Mouse (Mus musculus) cerebellum, adult 11-12 months (tissue): ENCODE results near the gene Rnf40.
A peak's percentile ranks its signal among the peaks of the same experiment; 100 is the strongest.
"Not testable (repeated sequence)": the region's sequence is repeated elsewhere in the genome, so short reads cannot be mapped to it uniquely, and the experiment has no call there.

Experiments used
- DNase-seq: peaks from one replicate; pipeline ENCODE4 v3.0.0; 2022

Gene Rnf40

GRCm38 (mm10) chr7:127604256-127604655, 15.7 kb downstream of the Rnf40 start:
- DNase-seq, result no peak

DNA sequence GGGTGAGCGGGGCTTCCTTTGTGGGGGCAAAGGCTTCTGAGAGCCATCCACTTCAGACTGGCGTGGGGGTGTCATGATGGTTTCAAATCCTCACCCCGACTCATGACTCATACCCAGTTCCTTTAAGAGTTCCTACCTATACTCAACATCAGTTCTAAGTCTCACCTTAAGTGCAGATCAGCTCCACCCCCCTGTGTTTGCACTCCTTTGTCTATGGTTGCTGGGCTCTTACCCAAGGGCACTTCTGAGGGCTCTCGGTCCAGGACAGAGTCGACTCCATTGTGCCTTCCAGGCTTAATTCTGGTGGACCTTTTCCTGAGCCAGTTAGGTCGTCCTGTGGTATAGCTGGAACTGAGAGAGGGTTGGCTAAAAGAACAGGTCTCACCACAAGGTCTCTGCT, 18.6 kb downstream of the Rnf40 start:
- DNase-seq, result no peak

DNA sequence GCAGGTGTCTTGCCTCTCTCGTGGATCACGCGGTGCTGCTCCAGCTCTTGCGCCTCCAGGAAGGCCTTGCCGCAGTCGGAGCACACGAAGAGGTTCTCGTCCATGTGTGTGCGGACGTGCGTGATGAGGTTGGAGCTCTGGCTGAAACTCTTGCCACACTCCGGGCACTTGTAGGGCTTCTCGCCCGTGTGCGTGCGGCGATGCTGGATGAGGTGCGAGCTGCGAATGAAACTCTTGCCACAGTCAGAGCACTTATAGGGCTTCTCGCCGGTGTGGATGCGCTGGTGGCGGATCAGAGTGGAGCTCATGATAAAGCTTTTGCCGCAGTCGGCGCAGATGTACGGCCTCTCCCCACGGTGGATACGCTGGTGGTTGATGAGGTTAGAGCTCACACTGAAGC, 22.4 kb downstream of the Rnf40 start:
- DNase-seq, result no peak

DNA sequence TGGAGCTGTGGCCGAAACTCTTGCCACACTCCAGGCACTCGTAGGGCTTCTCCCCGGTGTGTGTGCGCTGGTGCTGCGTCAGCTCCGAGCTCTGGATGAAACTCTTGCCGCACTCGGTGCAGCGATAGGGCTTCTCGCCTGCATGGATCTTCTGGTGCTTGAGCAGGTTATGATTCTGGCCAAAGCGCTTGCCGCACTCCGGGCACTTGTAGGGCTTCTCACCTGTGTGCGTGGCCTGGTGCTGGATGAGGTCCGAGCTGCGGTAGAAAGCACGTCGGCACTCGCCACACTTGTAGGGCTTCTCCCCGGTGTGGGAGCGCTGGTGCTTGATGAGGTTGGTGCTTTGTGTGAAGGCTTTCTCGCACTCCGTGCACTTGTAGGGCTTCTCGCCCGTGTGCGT, 23.0 kb downstream of the Rnf40 start:
- no peak for DNase-seq

GRCm38 (mm10) chr7:127613501-127613900, 24.9 kb downstream of the Rnf40 start:
- no peak for DNase-seq

DNA sequence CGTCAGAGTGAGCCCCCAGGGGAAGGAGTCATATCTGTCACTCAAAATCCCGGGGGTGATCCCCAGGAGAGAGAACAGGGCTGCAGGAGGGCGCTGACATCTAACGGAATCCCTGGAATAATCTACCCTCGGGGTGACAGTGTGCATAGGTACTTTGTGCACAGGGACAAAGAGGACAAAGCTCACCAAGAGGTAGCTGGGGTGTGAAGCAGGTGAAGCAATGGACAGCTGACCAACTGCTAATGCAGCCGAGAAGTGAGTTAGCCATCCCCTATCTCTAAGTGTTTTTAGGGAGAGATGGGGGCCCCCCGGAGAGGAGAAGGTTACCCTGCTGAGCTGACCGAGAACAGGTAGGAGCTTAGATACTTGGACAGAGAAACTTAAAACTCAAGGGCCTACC, 25.5 kb downstream of the Rnf40 start:
- no peak for DNase-seq

DNA sequence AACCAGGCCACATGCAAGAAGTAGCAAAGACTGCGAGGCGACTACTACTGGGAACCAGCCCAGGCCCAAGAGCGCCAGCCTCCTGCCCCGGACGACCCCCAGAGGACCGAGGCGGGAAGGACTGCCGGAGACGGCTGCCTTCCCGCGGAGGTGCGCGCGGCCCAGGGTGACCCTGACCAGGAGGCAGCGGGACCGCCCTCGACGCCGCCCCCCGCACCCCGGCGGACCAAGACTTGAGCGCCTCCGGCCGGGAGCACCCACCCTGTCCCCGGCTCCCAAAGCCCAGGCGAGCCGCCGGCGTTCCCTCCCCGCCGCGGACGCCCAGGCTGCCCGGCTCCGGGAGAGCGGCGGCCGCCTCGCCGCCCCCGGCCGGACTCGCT, 25.9 kb downstream of the Rnf40 start:
- no peak for DNase-seq

DNA sequence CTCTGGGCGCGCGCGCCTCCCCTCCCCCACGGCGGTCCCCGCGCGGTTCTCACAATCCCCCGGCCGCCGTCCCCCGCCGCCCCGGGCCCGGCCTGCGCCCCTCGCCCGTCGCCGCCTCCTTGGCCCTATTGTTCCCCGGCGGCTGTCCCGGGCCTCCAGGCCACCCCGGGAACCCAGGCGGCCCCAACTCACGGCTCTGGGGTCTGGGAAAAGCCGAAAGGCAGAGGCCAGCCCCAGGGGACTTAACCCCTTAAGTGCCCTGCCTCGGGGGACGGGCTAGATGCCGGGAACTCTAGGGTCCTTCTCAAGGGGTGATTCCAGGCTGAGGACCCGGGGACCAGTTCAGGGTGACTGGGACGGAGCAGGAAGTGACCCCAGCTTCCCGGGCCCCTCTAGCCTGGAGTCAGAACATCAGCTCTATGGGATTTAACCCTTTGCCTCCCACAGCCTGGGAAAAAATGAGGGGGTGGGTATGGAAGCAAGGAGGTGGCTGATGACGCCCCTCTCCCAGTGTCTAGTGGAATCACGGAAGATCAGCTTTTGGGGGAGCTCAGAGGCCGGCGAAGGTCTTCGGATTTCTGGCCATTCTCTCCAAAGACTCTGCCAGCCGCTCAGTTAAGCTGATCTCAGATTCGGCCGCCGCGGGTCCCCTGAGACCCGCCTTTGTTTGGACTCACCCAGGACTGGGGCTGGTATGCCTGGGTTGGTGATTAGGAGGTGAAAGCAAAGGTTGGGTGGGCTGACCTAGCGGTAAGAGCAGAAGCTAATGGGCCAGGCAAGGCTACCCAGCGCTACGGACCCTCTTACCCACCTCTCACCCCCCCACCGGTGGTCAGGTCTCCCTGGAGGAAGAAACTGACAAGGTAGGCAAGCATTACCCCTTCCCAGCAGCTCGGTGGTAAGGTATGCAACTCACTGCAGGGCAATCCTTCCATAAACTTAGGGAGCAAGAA, 26.6 kb downstream of the Rnf40 start, which contains the start of gene Zfp629:
Zfp629 (minus strand) TSS at position 907 of the 953 bp plus-strand sequence.
- peak; percentile 72 for DNase-seq

DNA sequence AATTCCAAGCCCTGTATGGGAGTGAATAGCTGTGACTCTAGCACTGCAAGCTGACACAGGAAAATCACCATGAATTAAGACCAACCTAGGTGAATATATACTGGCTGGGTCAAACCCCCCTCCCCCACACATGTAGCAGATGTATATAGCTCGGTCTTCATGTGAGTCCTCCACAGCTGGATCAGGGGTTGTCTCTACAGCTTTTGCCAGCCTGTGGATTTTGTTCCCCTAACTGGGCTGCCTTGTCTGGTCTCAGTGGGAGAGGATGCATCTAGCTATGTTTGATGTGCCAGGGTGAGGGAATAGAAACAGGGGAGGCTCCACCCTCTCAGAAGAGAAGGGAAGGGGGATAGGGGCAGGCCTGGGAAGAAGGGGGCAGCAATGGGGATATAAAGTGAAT, 27.8 kb downstream of the Rnf40 start:
- no peak for DNase-seq

GRCm38 (mm10) chr7:127616881-127617280, 28.3 kb downstream of the Rnf40 start:
- no peak for DNase-seq

GRCm38 (mm10) chr7:127617962-127618361, 29.4 kb downstream of the Rnf40 start:
- DNase-seq, result no peak

GRCm38 (mm10) chr7:127618402-127618801, 29.8 kb downstream of the Rnf40 start:
- not testable (repeated sequence) for DNase-seq

DNA sequence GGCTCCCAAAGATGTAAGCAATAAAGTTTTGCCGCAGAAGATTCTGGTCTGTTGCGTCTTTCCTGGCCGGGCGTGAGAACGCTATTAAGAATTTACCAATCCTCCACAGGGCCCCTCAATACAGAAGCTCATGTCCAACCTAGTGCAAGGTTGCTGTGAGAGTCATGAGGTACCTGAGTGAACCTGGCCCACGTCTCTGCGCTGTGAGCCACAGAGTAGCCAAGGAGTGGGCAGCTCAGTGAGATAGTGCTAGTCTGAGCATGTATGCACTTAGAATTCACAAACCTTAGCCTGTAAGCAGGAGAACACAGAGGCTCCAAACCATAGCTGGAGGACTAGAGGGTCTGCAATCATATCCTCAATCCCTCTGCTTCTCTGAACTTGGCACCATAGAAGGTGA, 37.5 kb downstream of the Rnf40 start:
- DNase-seq, result no peak

- no peak for DNase-seq
These were observed 37.9 kb downstream of the Rnf40 start for GRCm38 (mm10) chr7:127626471-127626870.

- no peak for DNase-seq
These were observed 40.1 kb downstream of the Rnf40 start for GRCm38 (mm10) chr7:127628646-127629045.

- DNase-seq, result no peak
These were observed 42.8 kb downstream of the Rnf40 start for GRCm38 (mm10) chr7:127631416-127631815.

- DNase-seq, result peak; percentile 78
These were observed 48.4 kb downstream of the Rnf40 start for GRCm38 (mm10) chr7:127636963-127637362.

DNA sequence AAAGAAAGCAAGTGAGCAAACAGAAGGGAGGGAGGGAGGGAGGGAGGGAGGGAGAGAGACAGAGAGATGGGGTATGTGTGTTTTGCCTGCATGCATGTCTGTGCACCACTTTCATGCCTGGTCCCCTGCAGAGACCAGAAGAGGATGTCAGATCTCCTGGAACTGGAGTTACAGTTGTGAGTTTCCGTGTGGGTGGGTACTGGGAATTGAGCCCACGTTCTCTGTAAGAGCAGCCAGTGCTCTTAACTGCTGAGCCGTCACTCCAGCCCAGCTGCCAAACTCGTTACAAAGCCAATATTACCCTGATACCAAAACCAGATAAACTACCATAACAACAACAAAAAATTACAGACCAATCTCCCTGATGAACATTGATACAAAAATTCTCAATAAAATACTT, 52.7 kb downstream of the Rnf40 start:
- DNase-seq, result no peak

DNA sequence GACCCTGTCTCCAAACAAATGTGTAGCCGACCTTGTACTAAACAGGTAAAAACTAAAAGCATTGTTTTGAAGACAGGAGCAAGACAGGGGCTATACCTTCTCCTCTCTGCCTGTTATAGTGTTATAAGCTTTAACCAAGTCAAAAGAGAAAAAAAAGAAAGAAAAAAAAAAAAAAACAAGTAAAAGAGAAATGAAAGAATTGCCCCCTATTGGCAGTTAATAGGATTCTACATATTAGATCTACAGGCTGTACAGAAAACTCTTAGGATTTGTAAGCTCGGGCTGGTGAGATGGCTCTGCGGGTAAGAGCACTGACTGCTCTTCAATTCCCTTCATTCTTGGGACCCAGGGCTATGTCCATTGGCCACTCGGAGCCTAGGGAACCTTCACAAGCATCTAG, 53.7 kb downstream of the Rnf40 start:
- no peak for DNase-seq

GRCm38 (mm10) chr7:127646363-127646762, 57.8 kb downstream of the Rnf40 start:
- no peak for DNase-seq

GRCm38 (mm10) chr7:127647576-127647975, 59.0 kb downstream of the Rnf40 start:
- DNase-seq, result not testable (repeated sequence)

DNA sequence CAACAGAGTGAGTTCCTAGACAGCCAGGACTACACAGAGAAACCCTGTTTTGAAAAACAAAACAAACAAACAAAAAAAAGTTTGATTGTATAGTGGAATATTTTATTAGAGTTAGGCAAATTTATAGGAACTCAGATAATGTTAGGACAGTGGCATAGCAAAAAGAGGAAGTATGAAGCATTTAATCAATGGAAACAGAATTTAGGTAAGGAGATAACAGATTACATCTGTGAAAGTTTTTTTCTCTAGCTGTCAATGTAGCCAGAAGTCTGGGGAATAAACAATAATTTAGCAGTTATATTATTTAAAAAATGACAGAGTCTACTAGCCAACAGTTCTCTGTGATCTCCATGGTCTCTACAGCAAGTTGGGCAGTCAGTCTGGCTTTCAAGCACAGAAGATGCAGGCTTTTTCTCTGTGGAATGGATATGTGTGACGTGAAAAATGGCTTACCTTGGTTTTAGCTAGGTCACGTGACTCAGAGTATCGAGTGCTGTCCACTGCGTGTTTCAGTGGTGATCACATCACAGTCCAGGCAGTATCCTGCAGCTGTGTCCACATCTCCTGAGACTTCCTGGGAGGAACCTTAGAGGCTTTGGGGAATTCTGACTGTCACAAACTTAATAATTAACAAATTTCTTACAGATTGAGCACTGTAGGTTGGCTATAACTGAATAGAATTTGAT, 60.1 kb downstream of the Rnf40 start:
- DNase-seq, result no peak

GRCm38 (mm10) chr7:127649206-127649605, 60.6 kb downstream of the Rnf40 start:
- no peak for DNase-seq

- no peak for DNase-seq
These were observed 63.1 kb downstream of the Rnf40 start for GRCm38 (mm10) chr7:127651624-127652023.
